ENCODE assay signal across 8 mouse cellular contexts in the genomic region with DNA sequence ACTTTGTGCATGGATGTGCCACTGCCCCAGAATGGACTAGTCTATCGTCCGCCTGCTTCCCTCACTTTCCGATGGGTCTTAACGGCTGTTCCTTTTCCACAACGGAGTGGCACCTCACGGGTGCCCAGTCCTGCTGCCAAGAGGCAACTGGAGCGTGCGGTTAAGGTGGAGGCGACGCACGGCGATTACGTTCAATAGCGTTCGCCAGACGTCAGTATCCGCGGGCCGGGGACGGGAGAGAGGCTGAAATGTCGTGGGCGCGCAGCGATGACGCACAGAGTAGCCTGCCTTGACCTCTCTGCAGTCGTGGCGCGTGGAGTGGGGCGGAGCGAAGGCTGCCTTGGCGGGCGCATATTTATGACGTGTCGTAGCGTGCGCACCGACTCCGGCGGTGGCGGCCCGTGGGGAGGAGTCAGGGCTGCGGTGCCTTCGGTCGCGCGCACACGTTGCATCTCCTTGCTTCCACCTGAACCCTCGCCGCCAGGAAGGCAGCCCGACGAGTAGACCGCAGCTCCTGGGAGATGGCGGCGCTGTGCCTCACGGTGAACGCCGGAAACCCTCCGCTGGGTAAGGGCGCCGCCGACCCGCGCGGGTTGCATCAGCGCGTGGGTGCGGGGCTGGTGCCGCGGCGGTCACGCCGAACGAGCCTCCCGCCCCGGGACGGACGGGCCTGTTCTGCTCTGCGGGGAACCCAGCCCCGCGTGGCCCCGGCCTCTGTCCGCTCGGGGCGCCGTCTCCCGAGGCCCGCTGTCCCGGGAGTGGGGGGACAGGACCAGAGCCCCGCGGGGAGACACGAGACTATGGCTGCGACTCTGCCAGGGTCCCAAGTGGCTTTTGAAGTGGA. TPM values are rescaled to one million over a fixed set of nuclear protein-coding genes. Genes with fewer than 3 reads are reported as not detected.
DNase-seq lines count a peak whose midpoint lies in the region; ATAC-seq lines count a peak whose summit lies in the region.

A gene (plus strand): TSS at position 368 of the 844 bp plus-strand sequence.

- ATAC-seq in megakaryocyte progenitor cell, adult 5-6 weeks (replicated peaks; ENCODE audit: poor library complexity), result peak; percentile 89

- DNase-seq in adipocyte (ENCODE audit: low spot score), result peak; percentile 98
- peak; percentile 100 for DNase-seq in embryo, embryonic 10 days (ENCODE audit: low spot score)
- DNase-seq in gastrocnemius, postnatal 10 days, result peak; percentile 99
- DNase-seq in induced T-regulatory cell, adult 2 months (ENCODE audit: low read depth), result peak; percentile 99
- peak; percentile 97 to 99 for DNase-seq in left cerebral cortex, adult 9 months (ENCODE audit: low spot score in 2 of 2)
- DNase-seq in right cerebral cortex, postnatal 14 days, result peak; percentile 99
- peak; percentile 98 to 99 for DNase-seq in urinary bladder, postnatal 36 days (ENCODE audit: low spot score in 2 of 2)

RNA-seq across cellular contexts. Expression of the gene that starts here (rescaled TPM):
- 100 to 1,000 TPM; 113 to 115 TPM for total RNA-seq in gastrocnemius, postnatal 10 days (2021)
- total RNA-seq in megakaryocyte progenitor cell, adult 5-6 weeks (2015), result 108 and 117 TPM in 2 replicates
- 214 and 252 TPM in 2 replicates for total RNA-seq in megakaryocyte progenitor cell, adult 5-6 weeks (2017)

Comparison
In these comparisons a context has a peak if more than half of its experiments do, and no peak if none do; other contexts are left out.
1. Peak in every context shown above with its lines: DNase-seq and ATAC-seq.